Mouse (Mus musculus) CH12.LX (cell line): ENCODE results near the gene Rhobtb1.

ENCODE experiments used
- CTCF ChIP-seq, 2 experiments: IDR thresholded peaks in 1 of 2; conservative IDR thresholded peaks in 1 of 2; 2 replicates each; pipeline ENCODE4 v1.5.1; 2011 to 2012; ENCODE audit warnings: low read depth in 2 of 2, low read length in 2 of 2, improper control_type of control experiment in 1 of 2, inconsistent platforms in 1 of 2, mild to moderate bottlenecking in 1 of 2, moderate library complexity in 1 of 2
- ELF1 ChIP-seq: IDR thresholded peaks from 2 replicates; pipeline ENCODE4 v1.6.1; 2014; ENCODE audit warnings: low read depth, mild to moderate bottlenecking, inconsistent platforms, low read length, improper control_type of control experiment
- GABPA ChIP-seq: IDR thresholded peaks from 2 replicates; pipeline ENCODE4 v1.6.1; 2012; ENCODE audit warnings: low read depth, low read length, improper control_type of control experiment, inconsistent platforms; ENCODE audit not compliant: insufficient replicate concordance
- POLR2A ChIP-seq: IDR thresholded peaks from 2 replicates; pipeline ENCODE4 v1.6.1; 2011; ENCODE audit warnings: low read depth, mild to moderate bottlenecking, improper control_type of control experiment, low read length

DNA sequence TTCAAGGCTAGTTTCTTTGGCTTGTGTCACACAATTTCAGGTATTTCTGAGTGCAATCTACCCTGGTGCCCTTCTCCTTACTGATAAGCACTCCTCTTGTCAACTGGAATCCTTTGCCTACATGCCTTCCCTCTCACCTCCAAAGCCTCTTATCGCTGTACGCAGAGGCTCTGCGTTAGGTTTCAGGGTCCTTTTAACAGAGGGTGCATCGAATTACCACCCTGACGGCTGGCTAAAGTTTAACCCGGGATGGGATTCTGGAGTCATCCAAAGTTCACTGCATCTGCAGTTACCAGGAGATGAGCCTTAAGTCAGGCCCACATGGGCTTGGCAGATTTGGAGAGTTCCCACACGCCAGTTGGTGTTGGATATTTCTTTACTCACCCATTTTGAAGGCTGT is 154.4 kb downstream of the Rhobtb1 start:
- TF ChIP-seq ELF1 (no peak), GABPA (no peak), POLR2A (no peak), CTCF (conservative IDR thresholded peaks at IDR 0.05 in 1 of 2, IDR thresholded peaks at IDR 0.05 in 1 of 2; ENCODE audit: low read depth in 2 of 2, low read length in 2 of 2) (no peak)
